Mouse (Mus musculus) liver, postnatal 0 days (tissue): Measurements from ENCODE around the gene Decr2. TPM values are rescaled to one million over a fixed set of nuclear protein-coding genes. Genes with fewer than 3 reads are reported as not detected.

ENCODE experiments used
- ATAC-seq: fragments of 200-750 bp; cut with Nextera tagmentation; 2 replicates; pipeline ENCODE4 v1.8.0; 2017; ENCODE audit warnings: mild to moderate bottlenecking, moderate library complexity
- DNase-seq: peaks from one replicate; pipeline ENCODE4 v3.0.0-alpha.2; 2016
- H3K27ac ChIP-seq: fragments of 300-500 bp; sonication (generic); 2 replicates; pipeline ENCODE4 v1.5.1; 2014; ENCODE audit warnings: antibody characterized with exemption, moderate library complexity, mild to moderate bottlenecking, low read depth
- H3K27me3 ChIP-seq: fragments of 300-500 bp; sonication (generic); 2 replicates; pipeline ENCODE4 v1.6.1; 2014; ENCODE audit warnings: low read length, control low read depth, mixed read lengths; ENCODE audit not compliant: insufficient read depth
- H3K36me3 ChIP-seq: fragments of 300-500 bp; sonication (generic); replicated peaks from 2 replicates; pipeline ENCODE4 v1.6.1; 2014; ENCODE audit warnings: mild to moderate bottlenecking, control low read depth, low read length, moderate library complexity, mixed read lengths; ENCODE audit not compliant: insufficient read depth
- H3K4me1 ChIP-seq: fragments of 300-500 bp; sonication (generic); 2 replicates; pipeline ENCODE4 v1.6.1; 2014; ENCODE audit warnings: antibody characterized with exemption, mild to moderate bottlenecking, control low read depth; ENCODE audit not compliant: insufficient read depth
- H3K4me2 ChIP-seq: fragments of 300-500 bp; sonication (generic); 2 replicates; pipeline ENCODE4 v1.6.1; 2014; ENCODE audit warnings: low read depth, mild to moderate bottlenecking, low read length, moderate library complexity, mixed read lengths
- H3K4me3 ChIP-seq: fragments of 300-500 bp; sonication (generic); 2 replicates; pipeline ENCODE4 v1.5.1; 2014; ENCODE audit warnings: low read depth, low read length
- H3K9ac ChIP-seq: fragments of 300-500 bp; sonication (generic); replicated peaks from 2 replicates; pipeline ENCODE4 v1.6.1; 2014; ENCODE audit warnings: mild to moderate bottlenecking, moderate library complexity
- H3K9me3 ChIP-seq: fragments of 300-500 bp; sonication (generic); 2 replicates; pipeline ENCODE4 v1.6.1; 2016; ENCODE audit warnings: mild to moderate bottlenecking, control low read depth, low read length, mixed read lengths
- CTCF ChIP-seq: sonication (generic); IDR thresholded peaks from 2 replicates; pipeline ENCODE4 v1.5.1; 2016; ENCODE audit warnings: antibody characterized with exemption, low read depth
- EP300 ChIP-seq: IDR thresholded peaks from 2 replicates; pipeline ENCODE4 v1.6.1; 2016; ENCODE audit warnings: antibody characterized with exemption, low read depth, mild to moderate bottlenecking
- WGBS: fragments of 180-500 bp; shearing (Covaris S2); extraction: QIAGEN DNeasy Blood & Tissue Kit; methylation state at CpG from one replicate; pipeline ENCODE4 v1.1.7; 2014; ENCODE audit not compliant: insufficient replicate concordance; 5-methylcytosine and 5-hydroxymethylcytosine counted together
- polyA plus RNA-seq: library from polyadenylated mRNA; unstranded; fragments of >200 nt; fragmentation: Nextera tagmentation; extraction: Ambion mirVana; gene quantifications from 2 replicates; pipeline ENCODE4 v1.2.1, GENCODE M21; 2015

The Decr2 gene
- polyA plus RNA-seq, 1 experiment from 2014 or later = 151 TPM

DNA sequence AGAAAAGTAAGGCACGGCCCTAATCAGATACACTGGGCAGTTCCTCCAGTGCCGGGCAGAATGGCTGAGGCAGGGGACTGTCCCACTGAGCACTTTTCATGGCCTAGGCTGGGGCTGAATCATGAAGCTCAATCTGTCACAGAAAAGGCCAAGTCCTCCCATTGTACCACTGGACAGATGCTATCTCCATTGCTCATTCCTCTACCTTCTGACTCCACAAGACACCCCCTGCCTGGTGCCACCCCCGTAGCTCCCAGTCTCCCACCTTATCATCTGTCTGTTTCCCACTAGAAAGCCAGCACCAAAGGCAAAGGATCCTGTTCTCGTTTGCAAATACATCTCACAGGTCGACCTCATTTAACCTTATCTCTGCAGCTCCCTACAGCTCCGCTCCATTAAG lies 58.1 kb downstream of the Decr2 start:
- no peak overlapping the region for H3K9ac ChIP-seq
- no peaks in the 10 kb centered on the region for H3K9me3 ChIP-seq
- ATAC-seq (no peak), DNase-seq (no peak)
- TF ChIP-seq EP300 (no peak), CTCF (no peak)
- WGBS = 72% methylated on average over 6 of the region's 6 CpGs
- H3K36me3 ChIP-seq = no peaks in the 10 kb centered on the region
- H3K4me2 ChIP-seq = no peak overlapping the region
- no peak overlapping the region for H3K4me3 ChIP-seq
- H3K27me3 ChIP-seq = no peaks in the 10 kb centered on the region
- no peaks in the 10 kb centered on the region for H3K4me1 ChIP-seq
- H3K27ac ChIP-seq = no peak overlapping the region

GRCm38 (mm10) chr17:26031583-26031982 lies 58.6 kb downstream of the Decr2 start:
- Histone ChIP-seq H3K27me3 (no peaks in the 10 kb centered on the region), H3K27ac (no peak overlapping the region), H3K9me3 (no peaks in the 10 kb centered on the region), H3K36me3 (no peaks in the 10 kb centered on the region), H3K9ac (no peak overlapping the region), H3K4me3 (no peak overlapping the region), H3K4me2 (no peak overlapping the region), H3K4me1 (no peaks in the 10 kb centered on the region)
- 83% methylated on average over 5 of the region's 5 CpGs for WGBS
- TF ChIP-seq CTCF (no peak), EP300 (no peak)
- ATAC-seq (no peak), DNase-seq (no peak)

Other genes starting within 250 kb of the Decr2 start
- 0.30 and 0.34 TPM in 2 replicates for gene Gm20683, start 248.6 kb downstream of the Decr2 start, polyA plus RNA-seq
- gene Rhot2, start 245.5 kb downstream of the Decr2 start, polyA plus RNA-seq = 9.8 and 10.4 TPM in 2 replicates
- 2.7 and 3.4 TPM in 2 replicates for gene Wdr90, start 228.8 kb downstream of the Decr2 start, polyA plus RNA-seq
- gene Mcrip2, start 221.6 kb downstream of the Decr2 start, polyA plus RNA-seq = 127 and 143 TPM in 2 replicates
- gene Mettl26, start 215.3 kb downstream of the Decr2 start, polyA plus RNA-seq = 64.8 and 72.5 TPM in 2 replicates
- 0.33 and 0.54 TPM in 2 replicates for gene Wfikkn1, start 209.5 kb downstream of the Decr2 start, polyA plus RNA-seq
- gene Rab40c, start 170.6 kb downstream of the Decr2 start, polyA plus RNA-seq = 6.5 and 7.3 TPM in 2 replicates
- gene Pigq, start 145.4 kb downstream of the Decr2 start, polyA plus RNA-seq = 56.0 and 58.7 TPM in 2 replicates
- gene Nhlrc4, start 145.4 kb downstream of the Decr2 start, polyA plus RNA-seq = 2.0 and 3.8 TPM in 2 replicates
- not detected in 2 replicates for gene A930017K11Rik, start 137.8 kb downstream of the Decr2 start, polyA plus RNA-seq
- 6.6 and 8.3 TPM in 2 replicates for gene Capn15, start 104.5 kb downstream of the Decr2 start, polyA plus RNA-seq
- 1.7 TPM in 2 replicates for gene Rab11fip3, start 20.8 kb downstream of the Decr2 start, polyA plus RNA-seq
- 13.9 and 17.7 TPM in 2 replicates for gene Nme4, start 5.3 kb upstream of the Decr2 start, polyA plus RNA-seq
- gene Tmem8, start 23.0 kb upstream of the Decr2 start, polyA plus RNA-seq = 2.5 and 2.6 TPM in 2 replicates
- 81.9 and 85.9 TPM in 2 replicates for gene Mrpl28, start 33.2 kb upstream of the Decr2 start, polyA plus RNA-seq
- gene Axin1, start 48.4 kb upstream of the Decr2 start, polyA plus RNA-seq = 4.7 TPM in 2 replicates
- gene Pdia2, start 108.8 kb upstream of the Decr2 start, polyA plus RNA-seq = 18.8 and 20.5 TPM in 2 replicates
- 0.21 TPM in 1 of 2 replicates, not detected in the other for gene Rgs11, start 112.6 kb upstream of the Decr2 start, polyA plus RNA-seq
- gene Arhgdig, start 117.4 kb upstream of the Decr2 start, polyA plus RNA-seq = 3.1 and 4.9 TPM in 2 replicates
- gene Fam234a, start 153.9 kb upstream of the Decr2 start, polyA plus RNA-seq = 23.4 and 25.2 TPM in 2 replicates
- 21.7 and 21.8 TPM in 2 replicates for gene Luc7l, start 162.6 kb upstream of the Decr2 start, polyA plus RNA-seq